Mouse (Mus musculus) layer of hippocampus, adult 9-10 months (tissue): ENCODE results near the gene Tcp10a.
"Not testable (repeated sequence)": the region's sequence is repeated elsewhere in the genome, so short reads cannot be mapped to it uniquely, and the experiment has no call there.

Source experiments
- DNase-seq: peaks from one replicate; pipeline ENCODE4 v3.0.0; 2022; ENCODE audit warnings: low spot score

Gene Tcp10a

GRCm38 (mm10) chr17:7369401-7369800 lies 45.0 kb downstream of the Tcp10a start:
- not testable (repeated sequence) for DNase-seq

- DNase-seq: not testable (repeated sequence)
These were observed 47.4 kb downstream of the Tcp10a start, which contains the start of gene Gm49630 for GRCm38 (mm10) chr17:7371879-7372278. TSS of gene Gm49630 (minus strand) at chr17:7371979.

GRCm38 (mm10) chr17:7376951-7377700 lies 52.7 kb downstream of the Tcp10a start:
- DNase-seq: not testable (repeated sequence)

- DNase-seq: not testable (repeated sequence)
These were observed 53.5 kb downstream of the Tcp10a start for GRCm38 (mm10) chr17:7377907-7378306.

DNA sequence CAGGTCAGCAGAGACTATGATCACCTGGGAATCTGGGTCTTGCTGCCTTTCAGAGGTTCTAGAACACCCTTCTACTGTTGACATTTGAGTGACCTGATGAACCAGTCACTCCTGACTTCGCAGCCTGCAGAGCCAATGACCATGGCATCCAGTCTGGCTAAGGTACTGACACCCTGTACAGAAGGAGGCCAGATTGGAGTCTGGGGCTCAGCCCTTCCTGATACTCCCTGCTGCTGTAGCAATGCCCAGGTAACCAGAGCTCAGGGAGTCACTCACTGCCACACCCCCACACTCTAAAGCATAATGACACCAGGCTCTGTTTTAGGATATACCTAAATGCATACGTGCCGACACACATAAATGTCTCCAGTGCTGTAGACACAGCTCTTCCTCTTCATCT lies 58.3 kb downstream of the Tcp10a start:
- not testable (repeated sequence) for DNase-seq

GRCm38 (mm10) chr17:7383167-7384143 lies 59.0 kb downstream of the Tcp10a start:
- DNase-seq: not testable (repeated sequence)

- not testable (repeated sequence) for DNase-seq
These were observed 60.9 kb downstream of the Tcp10a start, which contains the start of gene Unc93a2 for GRCm38 (mm10) chr17:7385364-7385763. TSS of gene Unc93a2 (minus strand) at chr17:7385464.

- not testable (repeated sequence) for DNase-seq
These were observed 61.6 kb downstream of the Tcp10a start for GRCm38 (mm10) chr17:7386016-7386415.

GRCm38 (mm10) chr17:7388341-7388957 lies 64.0 kb downstream of the Tcp10a start:
- DNase-seq: not testable (repeated sequence)

GRCm38 (mm10) chr17:7388958-7389356 lies 64.5 kb downstream of the Tcp10a start:
- DNase-seq: not testable (repeated sequence)

- DNase-seq: not testable (repeated sequence)
These were observed 65.5 kb downstream of the Tcp10a start for GRCm38 (mm10) chr17:7389898-7390297.

- DNase-seq: not testable (repeated sequence)
These were observed 70.7 kb downstream of the Tcp10a start for GRCm38 (mm10) chr17:7395116-7395515.
